Mouse (Mus musculus): ENCODE results near the gene Tlx1.

DNA sequence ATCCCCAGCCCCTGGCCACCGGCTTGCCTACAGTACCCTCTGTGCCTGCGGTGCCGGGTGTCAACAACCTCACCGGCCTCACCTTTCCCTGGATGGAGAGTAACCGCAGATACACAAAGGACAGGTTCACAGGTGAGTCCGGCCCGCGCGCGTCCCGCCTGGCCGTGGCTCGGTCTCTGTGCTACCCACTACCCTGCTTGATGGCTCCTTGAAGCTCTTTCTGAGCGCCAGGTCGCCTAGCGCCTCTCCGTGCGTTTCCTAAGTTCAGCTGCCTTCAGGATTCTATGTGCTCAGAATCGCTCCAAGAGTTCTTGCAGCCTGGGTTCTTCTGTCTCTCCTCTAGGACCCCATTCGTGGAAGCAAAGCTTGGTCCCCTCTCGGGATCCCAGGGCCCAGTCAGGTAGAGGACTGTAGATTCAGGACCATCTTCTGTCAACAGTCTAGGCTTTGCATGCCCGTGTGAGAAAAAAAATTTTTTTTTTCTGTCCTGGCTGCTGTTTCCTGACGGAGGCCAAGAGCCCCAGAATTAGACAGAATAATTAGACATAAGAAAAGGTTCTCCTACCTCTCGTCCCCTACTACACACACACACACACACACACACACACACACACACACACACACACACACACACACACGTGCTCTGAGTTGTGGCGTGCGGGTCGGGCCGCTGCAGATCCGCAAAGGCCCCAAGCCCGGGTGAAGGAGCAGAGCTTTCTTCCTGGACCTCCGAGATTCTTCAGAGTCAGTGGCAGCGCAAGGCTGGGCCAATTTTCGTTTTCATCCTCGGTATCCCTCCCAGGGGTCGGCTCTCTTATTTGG lies 1.1 kb downstream of the Tlx1 start:
- no peak for TF ChIP-seq CTCF (IDR thresholded peaks at IDR 0.05; ENCODE audit: borderline replicate concordance, insufficient read depth, low read length)
- no peak for TF ChIP-seq POLR2A (IDR thresholded peaks at IDR 0.05; ENCODE audit: low read depth, low read length)

All from embryonic fibroblast, embryonic 13.5 days (primary cell).